Mouse (Mus musculus) CD4-positive, CD25-positive, alpha-beta regulatory T cell, adult 2 months (primary cell): ENCODE measurements around the gene Gm3629.
"Not testable (repeated sequence)": the region's sequence is repeated elsewhere in the genome, so short reads cannot be mapped to it uniquely, and the experiment has no call there.

Experiments
- DNase-seq: peaks from one replicate; pipeline ENCODE4 v3.0.0-alpha.2; 2012; ENCODE audit warnings: low read depth, low spot score

The Gm3629 gene

GRCm38 (mm10) chr14:6590513-6590912, at the start of gene Gm3629:
Gene Gm3629 (minus strand): TSS chr14:6590613.
- DNase-seq, result not testable (repeated sequence)

GRCm38 (mm10) chr14:6622318-6622717, 31.9 kb upstream of the Gm3629 start, which contains the start of gene Gm3460:
Gene Gm3460 (minus strand): TSS chr14:6622418.
- not testable (repeated sequence) for DNase-seq

- not testable (repeated sequence) for DNase-seq
These were observed 16.0 kb upstream of the Gm3629 start for GRCm38 (mm10) chr14:6606436-6606835.

- peak; percentile 75 for DNase-seq
These were observed 14.6 kb upstream of the Gm3629 start for GRCm38 (mm10) chr14:6605004-6605403.

- DNase-seq, result peak; percentile 22
These were observed 14.1 kb upstream of the Gm3629 start for GRCm38 (mm10) chr14:6604551-6604950.

- not testable (repeated sequence) for DNase-seq
These were observed 53.2 kb downstream of the Gm3629 start, which contains the start of gene Gm8356 for GRCm38 (mm10) chr14:6537190-6537589. Gene Gm8356 (minus strand): TSS chr14:6537290.
